Mouse (Mus musculus) testis, adult 2 months (tissue): ENCODE measurements at regions not wholly inside any gene's neighbourhood (a gene's known extent, or its start where the extent isn't known, plus 50 kb on each side); places are given as distances from the start of the nearest gene placed in this dataset.

ENCODE experiments used
- CTCF ChIP-seq: fragments of 200-500 bp; IDR thresholded peaks from 2 replicates; pipeline ENCODE4 v1.5.1; 2012; ENCODE audit warnings: low read depth, mild to moderate bottlenecking, inconsistent platforms, low read length, moderate library complexity; ENCODE audit not compliant: control insufficient read depth, insufficient read depth, insufficient replicate concordance
- POLR2A ChIP-seq: fragments of 200-500 bp; IDR thresholded peaks from 2 replicates; pipeline ENCODE4 v1.6.1; 2012; ENCODE audit warnings: low read depth, mild to moderate bottlenecking, inconsistent platforms, low read length, moderate library complexity; ENCODE audit not compliant: control insufficient read depth

GRCm38 (mm10) chr5:148808426-148808825 lies 120.7 kb downstream of the Katnal1 start:
- peak; percentile 27; the same call in 1 of the 2 replicates for TF ChIP-seq CTCF
- no peak for TF ChIP-seq POLR2A
